Mouse (Mus musculus): ENCODE data around the gene Pdp2. TPM values are rescaled to one million over a fixed set of nuclear protein-coding genes. Genes with fewer than 3 reads are reported as not detected.

Gene Pdp2
- total and polyA plus RNA-seq, 3 experiments, result 12.2 to 12.4 TPM; not detected in 1

DNA sequence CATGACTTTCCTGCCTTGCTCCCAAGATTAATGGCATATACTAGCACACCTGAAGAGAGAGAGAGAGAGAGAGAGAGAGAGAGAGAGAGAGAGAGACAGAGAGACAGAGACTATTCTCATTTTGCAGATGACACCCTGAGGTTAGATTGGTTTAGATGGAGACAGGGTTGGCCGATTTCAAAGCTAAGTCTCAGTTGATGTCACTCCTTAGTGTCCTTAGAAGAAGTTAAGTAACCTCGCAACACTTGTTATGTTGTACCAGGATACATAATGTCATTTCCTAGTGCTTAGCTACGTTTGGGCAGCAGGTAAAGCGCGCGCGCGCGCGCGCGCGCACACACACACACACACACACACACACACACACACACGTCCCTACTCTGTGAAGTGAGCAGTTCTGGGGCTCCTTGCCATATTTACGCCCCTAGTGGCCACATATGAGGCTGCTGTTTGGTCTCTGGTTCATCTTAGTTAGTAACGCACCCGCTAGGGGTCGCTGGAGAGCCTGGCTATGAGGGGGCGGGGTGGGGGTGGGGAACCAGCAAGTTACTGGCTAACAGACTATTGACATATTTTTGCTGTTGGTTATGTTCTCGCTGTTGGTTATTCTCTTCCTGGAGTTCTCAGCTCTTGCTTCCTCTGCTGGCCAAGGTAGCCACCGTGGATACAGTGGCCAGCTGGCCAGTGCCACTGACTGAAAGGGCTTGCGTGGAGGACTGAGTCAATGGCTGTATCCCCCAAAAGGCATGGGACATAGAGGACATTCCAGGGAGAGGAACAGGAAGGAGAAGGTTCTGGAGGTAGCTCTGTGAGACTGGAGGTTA, 26.4 kb upstream of the Pdp2 start:
- H3K79me2 ChIP-seq (ENCODE audit: control insufficient read depth, insufficient read depth, low read length, poor library complexity), result no peaks in the 10 kb centered on the region
- peak overlapping the region; percentile 51 for H3K9ac ChIP-seq (ENCODE audit: control insufficient read depth, low read depth, low read length, poor library complexity, severe bottlenecking)
- peaks cover 0 to 2% of the 10 kb centered on the region in 2 experiments; a peak in 2 of 4 replicates for H3K36me3 ChIP-seq (ENCODE audit: control insufficient read depth in 1 of 2, insufficient read depth in 2 of 2, low read length in 2 of 2)
- H3K4me3 ChIP-seq (ENCODE audit: control insufficient read depth in 1 of 2, insufficient read depth in 1 of 2, low read depth in 2 of 2, low read length in 2 of 2), result peak overlapping the region; percentile 23 to 55
- 0 out of 4 replicates have a peak, but pooled peaks cover 0 to 6% of the 10 kb centered on the region in 2 experiments for H3K4me1 ChIP-seq (ENCODE audit: control insufficient read depth in 1 of 2, insufficient read depth in 2 of 2, low read length in 2 of 2)
- no peaks in the 10 kb centered on the region for H3K9me3 ChIP-seq (replicated peaks; ENCODE audit: insufficient read depth, low read length)
- no peak overlapping the region; the same call in 1 of the 2 replicates for H3K27ac ChIP-seq (ENCODE audit: control insufficient read depth, low read depth, low read length)
- no peaks in the 10 kb centered on the region for H3K27me3 ChIP-seq (ENCODE audit: control insufficient read depth in 1 of 2, insufficient read depth in 2 of 2, low read length in 2 of 2)
- DNase-seq (ENCODE audit: low read depth, low spot score), result peak; percentile 93
- TF ChIP-seq BHLHE40 (IDR thresholded peaks at IDR 0.05; ENCODE audit: borderline replicate concordance, low read depth, low read length) (0 out of 2 replicates have a peak, but pooled peaks have one; percentile 15), ZNF384 (IDR thresholded peaks at IDR 0.05; ENCODE audit: low read depth, low read length) (no peak), NRF1 (IDR thresholded peaks at IDR 0.05; ENCODE audit: insufficient read depth, low read depth, low read length, poor library complexity, severe bottlenecking) (peak; percentile 55), MEF2A (IDR thresholded peaks at IDR 0.05; ENCODE audit: extremely low read depth, insufficient replicate concordance, low read depth, low read length, poor library complexity, severe bottlenecking) (no peak), CTCF (IDR thresholded peaks at IDR 0.05 in 2 of 3, conservative IDR thresholded peaks at IDR 0.05 in 1 of 3; ENCODE audit: control insufficient read depth in 1 of 3, insufficient read depth in 1 of 3, low read depth in 2 of 3, low read length in 3 of 3, poor library complexity in 1 of 3, severe bottlenecking in 1 of 3) (peak; percentile 62 to 98 (median 98)), USF1 (IDR thresholded peaks at IDR 0.05; ENCODE audit: low read depth, low read length) (no peak), E2F4 (IDR thresholded peaks at IDR 0.05; ENCODE audit: borderline replicate concordance, low read depth, low read length) (no peak), MAFK (IDR thresholded peaks at IDR 0.05; ENCODE audit: borderline replicate concordance, low read depth, low read length) (no peak), MAZ (IDR thresholded peaks at IDR 0.05; ENCODE audit: low read depth, low read length) (peak; percentile 93), POLR2AphosphoS5 (IDR thresholded peaks at IDR 0.05; ENCODE audit: borderline replicate concordance, low read depth, low read length) (no peak), ELF1 (IDR thresholded peaks at IDR 0.05; ENCODE audit: low read depth, low read length) (0 out of 2 replicates have a peak, but pooled peaks have one; percentile 46), EP300 (IDR thresholded peaks at IDR 0.05; ENCODE audit: low read depth in 1 of 2, low read length in 2 of 2) (peak in 1 of 2 experiments; percentile 21; a peak in 1 of 4 replicates), TBP (IDR thresholded peaks at IDR 0.05; ENCODE audit: low read depth, low read length) (peak; percentile 48; the same call in 1 of the 2 replicates), ETS1 (IDR thresholded peaks at IDR 0.05; ENCODE audit: low read depth, low read length) (0 out of 2 replicates have a peak, but pooled peaks have one; percentile 42), GABPA (IDR thresholded peaks at IDR 0.05; ENCODE audit: low read depth, low read length) (no peak), GATA1 (IDR thresholded peaks at IDR 0.05; ENCODE audit: low read depth, low read length) (0 out of 2 replicates have a peak, but pooled peaks have one; percentile 31), CHD2 (IDR thresholded peaks at IDR 0.05; ENCODE audit: low read length) (no peak), HCFC1 (IDR thresholded peaks at IDR 0.05; ENCODE audit: low read depth, low read length) (peak; percentile 60), TAL1 (IDR thresholded peaks at IDR 0.05; ENCODE audit: low read length) (no peak), POLR2A (IDR thresholded peaks at IDR 0.05; ENCODE audit: control insufficient read depth in 1 of 2, insufficient read depth in 1 of 2, low read depth in 1 of 2, low read length in 2 of 2, poor library complexity in 1 of 2) (no peak), ZMIZ1 (IDR thresholded peaks at IDR 0.05; ENCODE audit: low read depth, low read length) (no peak), USF2 (IDR thresholded peaks at IDR 0.05; ENCODE audit: borderline replicate concordance in 1 of 2, insufficient read depth in 1 of 2, low read depth in 1 of 2, low read length in 2 of 2) (no peak), MXI1 (IDR thresholded peaks at IDR 0.05; ENCODE audit: low read depth, low read length) (no peak; the same call in 1 of the 2 replicates), RCOR1 (IDR thresholded peaks at IDR 0.05; ENCODE audit: low read depth, low read length) (no peak), ZC3H11A (IDR thresholded peaks at IDR 0.05; ENCODE audit: low read depth, low read length) (no peak), SIN3A (IDR thresholded peaks at IDR 0.05; ENCODE audit: low read length) (peak; percentile 43; the same call in 1 of the 2 replicates), MYB (IDR thresholded peaks at IDR 0.05; ENCODE audit: low read depth, low read length) (no peak), KAT2A (conservative IDR thresholded peaks at IDR 0.05; ENCODE audit: low read depth, low read length) (no peak), TCF12 (IDR thresholded peaks at IDR 0.05; ENCODE audit: low read depth, low read length) (0 out of 2 replicates have a peak, but pooled peaks have one; percentile 10), RAD21 (IDR thresholded peaks at IDR 0.05; ENCODE audit: low read depth, low read length) (peak; percentile 12), SMC3 (IDR thresholded peaks at IDR 0.05; ENCODE audit: low read depth, low read length) (peak; percentile 38), ZKSCAN1 (IDR thresholded peaks at IDR 0.05; ENCODE audit: low read depth, low read length) (no peak)
